Mouse (Mus musculus): ENCODE data around the gene Crb2.

Gene Crb2

GRCm38 (mm10) chr2:37797046-37797445 lies 21.0 kb downstream of the Crb2 start:
- no peak for DNase-seq (ENCODE audit: low spot score in 2 of 2)

- DNase-seq (ENCODE audit: low spot score in 2 of 2) = no peak
Observed at GRCm38 (mm10) chr2:37799137-37799536, 23.1 kb downstream of the Crb2 start.

GRCm38 (mm10) chr2:37801687-37802086 lies 25.6 kb downstream of the Crb2 start:
- no peak for DNase-seq (ENCODE audit: low spot score in 2 of 2)

- DNase-seq (ENCODE audit: low spot score in 2 of 2) = peak; percentile 37 to 39
Observed at GRCm38 (mm10) chr2:37802610-37803212, 26.7 kb downstream of the Crb2 start.

- no peak for DNase-seq (ENCODE audit: low spot score in 2 of 2)
Observed at GRCm38 (mm10) chr2:37811682-37812081, 35.6 kb downstream of the Crb2 start.

GRCm38 (mm10) chr2:37812401-37812800 lies 36.4 kb downstream of the Crb2 start:
- DNase-seq (ENCODE audit: low spot score in 2 of 2) = no peak

- DNase-seq (ENCODE audit: low spot score in 2 of 2) = no peak
Observed at GRCm38 (mm10) chr2:37814820-37815361, 38.8 kb downstream of the Crb2 start.

GRCm38 (mm10) chr2:37815676-37816075 lies 39.6 kb downstream of the Crb2 start:
- peak; percentile 22 to 25 for DNase-seq (ENCODE audit: low spot score in 2 of 2)

- no peak for DNase-seq (ENCODE audit: low spot score in 2 of 2)
Observed at GRCm38 (mm10) chr2:37818761-37819525, 42.9 kb downstream of the Crb2 start.

- no peak for DNase-seq (ENCODE audit: low spot score in 2 of 2)
Observed at GRCm38 (mm10) chr2:37819526-37820152, 43.6 kb downstream of the Crb2 start.

GRCm38 (mm10) chr2:37822122-37822521 lies 46.1 kb downstream of the Crb2 start:
- DNase-seq (ENCODE audit: low spot score in 2 of 2) = no peak

GRCm38 (mm10) chr2:37823826-37824225 lies 47.8 kb downstream of the Crb2 start:
- DNase-seq (ENCODE audit: low spot score in 2 of 2) = no peak

GRCm38 (mm10) chr2:37829758-37830275 lies 53.8 kb downstream of the Crb2 start:
- DNase-seq (ENCODE audit: low spot score in 2 of 2) = no peak

GRCm38 (mm10) chr2:37832253-37832652 lies 56.2 kb downstream of the Crb2 start:
- DNase-seq (ENCODE audit: low spot score in 2 of 2) = no peak

- DNase-seq (ENCODE audit: low spot score in 2 of 2) = no peak
Observed at GRCm38 (mm10) chr2:37836926-37837325, 60.9 kb downstream of the Crb2 start.

GRCm38 (mm10) chr2:37837542-37837941 lies 61.5 kb downstream of the Crb2 start:
- no peak for DNase-seq (ENCODE audit: low spot score in 2 of 2)

GRCm38 (mm10) chr2:37838202-37838984 lies 62.3 kb downstream of the Crb2 start:
- no peak for DNase-seq (ENCODE audit: low spot score in 2 of 2)

- no peak for DNase-seq (ENCODE audit: low spot score in 2 of 2)
Observed at GRCm38 (mm10) chr2:37839922-37840321, 63.9 kb downstream of the Crb2 start.

- DNase-seq (ENCODE audit: low spot score in 2 of 2) = no peak
Observed at GRCm38 (mm10) chr2:37842151-37842569, 66.1 kb downstream of the Crb2 start.

GRCm38 (mm10) chr2:37842719-37843118 lies 66.7 kb downstream of the Crb2 start:
- DNase-seq (ENCODE audit: low spot score in 2 of 2) = no peak
